Mouse (Mus musculus) embryo, embryonic 11 days (tissue): ENCODE measurements around the gene Ly86.

ENCODE experiments used
- DNase-seq: peaks from one replicate; pipeline ENCODE4 v3.0.0-alpha.2; 2015

The Ly86 gene

GRCm38 (mm10) chr13:37344909-37345772, at the start of gene Ly86:
Gene Ly86 (plus strand): TSS chr13:37345208.
- peak; percentile 8 for DNase-seq

DNA sequence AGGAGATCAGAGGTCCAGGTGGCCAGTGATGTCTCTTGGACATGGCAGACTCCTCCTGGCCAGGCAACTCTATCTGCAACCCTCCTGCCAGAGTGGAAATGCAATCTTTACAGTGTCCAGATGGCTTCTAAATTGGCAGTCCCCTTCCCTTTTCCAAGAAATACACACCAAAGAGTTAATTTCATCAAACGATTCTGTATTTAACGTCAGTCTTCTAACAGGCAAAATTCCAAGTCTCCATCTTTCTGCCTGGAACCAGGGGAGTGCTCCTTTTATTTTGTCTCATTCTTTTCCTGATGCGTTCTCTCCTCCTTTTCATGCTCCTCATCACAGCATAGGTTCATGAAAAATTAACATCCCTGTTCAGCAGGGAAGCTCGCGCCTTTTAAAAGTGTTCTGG, 47.1 kb upstream of the Ly86 start:
- no peak for DNase-seq

DNA sequence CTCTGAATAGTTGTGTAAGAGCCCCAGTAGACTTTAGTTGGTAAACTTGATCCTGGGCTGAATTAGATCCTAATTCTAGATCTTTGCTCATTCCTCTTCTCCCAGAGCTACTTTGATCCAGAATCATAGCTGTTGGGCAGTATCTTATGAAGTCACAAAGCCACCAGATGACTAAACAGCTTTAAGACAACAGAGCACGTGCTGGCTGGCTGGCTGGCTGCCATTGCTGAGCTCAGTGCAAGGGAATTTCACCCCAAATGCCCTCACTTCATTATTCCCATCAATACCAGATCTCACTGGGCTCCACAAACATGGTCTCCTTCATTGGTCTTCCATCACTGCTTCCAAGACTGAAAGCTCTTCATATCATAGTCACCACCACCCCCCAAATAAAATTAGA, 46.2 kb upstream of the Ly86 start:
- DNase-seq, result no peak

DNA sequence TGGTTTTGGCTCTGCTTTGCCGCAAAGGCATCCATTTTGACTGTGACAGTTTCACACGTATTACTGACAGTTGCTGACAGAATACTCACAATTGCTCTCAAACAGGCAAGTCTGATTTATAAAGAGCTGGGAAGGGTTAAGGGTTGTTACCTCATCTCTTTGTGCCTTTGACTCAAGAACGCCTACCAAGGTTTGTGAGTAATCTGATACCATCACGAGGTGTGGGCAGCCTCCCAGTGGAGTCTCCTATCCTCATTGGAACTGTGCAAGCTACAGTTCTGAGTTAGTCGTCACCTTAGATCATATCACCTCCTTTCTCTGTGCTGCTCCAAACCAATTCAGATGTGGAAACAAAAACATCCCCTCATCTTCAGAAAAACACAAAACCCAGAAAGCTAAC, 42.1 kb upstream of the Ly86 start:
- DNase-seq, result no peak

DNA sequence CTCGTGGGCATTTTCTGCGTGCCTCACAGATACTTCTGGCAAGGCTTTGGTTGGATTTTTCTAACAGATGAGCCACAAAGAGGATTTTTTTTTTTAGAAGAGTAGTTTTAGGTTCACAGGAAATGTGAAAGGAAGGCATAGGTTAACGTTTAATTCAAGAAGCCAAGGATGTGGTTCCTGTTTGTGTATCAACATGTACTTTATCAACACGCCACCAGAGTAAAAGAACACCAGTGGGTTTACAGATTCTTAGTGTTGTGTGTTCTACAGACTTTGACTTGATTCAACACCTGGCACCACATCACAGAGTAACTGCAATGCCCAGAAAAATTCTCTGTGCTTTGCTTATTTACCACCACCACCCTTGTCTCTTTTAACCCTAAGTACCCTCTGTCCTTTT, 37.0 kb upstream of the Ly86 start:
- no peak for DNase-seq

DNA sequence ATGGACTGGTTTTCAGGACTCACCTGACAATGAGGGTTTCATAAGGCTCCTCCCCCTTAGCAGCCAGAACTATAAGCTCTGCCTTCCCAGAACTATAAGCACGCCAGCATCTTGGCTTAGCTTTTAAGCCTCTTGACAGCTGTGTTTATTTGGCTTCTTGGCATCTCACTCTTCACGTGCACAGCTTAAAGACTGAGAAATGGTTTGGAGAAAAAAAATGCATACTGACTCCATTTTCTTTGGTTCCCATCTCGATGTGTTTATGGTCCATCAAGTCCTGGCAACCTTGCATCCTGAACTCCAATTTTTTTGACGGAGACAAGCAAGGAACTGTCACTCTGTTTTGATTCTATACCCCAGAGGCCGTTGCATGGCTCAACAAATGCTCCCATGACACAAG, 35.7 kb upstream of the Ly86 start:
- no peak for DNase-seq

DNA sequence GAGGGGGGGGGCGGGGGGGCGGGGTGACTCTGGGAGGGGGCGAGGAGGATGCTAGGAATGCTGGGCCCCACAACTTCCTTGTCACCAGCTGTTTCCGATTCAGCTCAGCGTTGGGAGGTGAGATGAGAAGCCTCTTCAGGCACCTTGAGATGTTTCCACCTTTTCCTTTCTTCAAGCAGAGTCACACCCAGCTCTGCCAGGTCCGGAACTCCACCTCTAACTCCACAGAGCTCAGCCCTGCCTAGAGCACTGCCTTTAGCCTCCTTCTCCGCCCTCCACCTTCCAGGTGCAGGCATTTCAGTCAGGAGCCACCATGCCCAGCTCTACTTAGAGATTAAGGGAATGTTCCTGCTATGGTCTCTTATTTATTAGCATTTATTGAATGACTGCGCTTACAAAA, 34.7 kb upstream of the Ly86 start:
- no peak for DNase-seq

DNA sequence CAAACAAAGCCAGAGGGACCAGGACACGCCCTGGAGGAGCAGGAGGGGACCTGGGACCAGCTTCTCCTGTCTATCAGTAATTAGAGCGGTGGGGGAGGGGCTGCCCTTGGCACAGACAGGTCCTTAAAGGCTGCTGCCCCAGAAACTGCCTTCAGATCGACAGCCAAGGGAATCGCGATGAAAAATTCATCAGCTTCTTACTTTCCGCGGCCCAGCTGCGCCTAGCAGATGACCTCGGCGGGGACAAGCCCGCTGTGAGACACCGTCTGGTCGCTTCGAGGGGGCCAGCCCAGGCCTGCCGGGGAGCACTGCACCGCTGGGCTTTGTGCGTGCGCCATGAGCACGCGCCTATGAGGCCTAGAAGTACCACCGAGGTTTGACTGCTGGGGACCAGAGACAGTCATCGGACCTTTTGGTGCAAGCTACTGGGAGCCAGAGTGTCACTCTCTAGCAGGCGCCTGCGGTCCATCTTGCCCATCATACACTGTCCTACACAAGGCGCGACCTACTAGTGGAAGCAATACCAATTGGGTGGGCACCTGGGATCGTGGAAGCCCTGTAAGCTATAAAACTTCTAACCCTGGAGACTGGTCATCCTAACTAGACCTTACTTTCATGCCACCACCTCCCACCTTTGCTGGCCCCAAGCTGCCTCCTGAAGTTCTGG, 33.3 kb upstream of the Ly86 start:
- DNase-seq, result peak; percentile 78

DNA sequence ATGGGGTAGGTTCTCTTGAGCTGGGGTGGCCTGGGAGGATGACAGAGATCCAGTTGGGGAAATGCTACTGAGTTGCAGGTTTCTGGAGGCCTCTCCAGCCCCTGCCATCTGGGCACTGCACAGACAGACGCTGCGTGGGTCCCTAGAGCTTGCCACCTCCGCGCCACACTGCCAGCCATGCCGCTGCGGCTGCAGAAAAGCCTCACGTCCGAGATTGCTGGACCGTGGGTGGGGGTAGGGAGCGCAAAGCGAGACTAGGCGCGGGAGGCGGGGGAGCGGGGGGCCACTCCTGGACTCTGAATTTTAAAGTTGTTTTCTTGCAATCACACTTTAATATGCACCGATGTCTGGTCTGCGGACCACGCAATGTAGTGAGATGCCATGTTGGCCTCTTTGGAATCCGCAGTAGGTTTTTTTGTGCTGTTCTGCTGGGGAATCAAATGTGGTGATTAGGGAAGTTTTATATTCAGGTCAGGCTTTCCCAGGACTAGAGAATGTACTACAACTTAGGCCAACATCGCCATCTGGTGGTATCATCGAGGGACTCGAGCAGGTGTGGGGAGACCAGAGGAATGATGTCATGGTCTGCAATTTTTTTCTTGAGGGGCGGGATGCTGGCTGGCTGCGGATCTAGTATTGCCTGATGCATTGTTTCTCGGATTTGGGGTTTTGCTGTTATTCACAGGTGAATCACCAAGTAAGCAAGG, 32.6 kb upstream of the Ly86 start:
- DNase-seq, result peak; percentile 94

DNA sequence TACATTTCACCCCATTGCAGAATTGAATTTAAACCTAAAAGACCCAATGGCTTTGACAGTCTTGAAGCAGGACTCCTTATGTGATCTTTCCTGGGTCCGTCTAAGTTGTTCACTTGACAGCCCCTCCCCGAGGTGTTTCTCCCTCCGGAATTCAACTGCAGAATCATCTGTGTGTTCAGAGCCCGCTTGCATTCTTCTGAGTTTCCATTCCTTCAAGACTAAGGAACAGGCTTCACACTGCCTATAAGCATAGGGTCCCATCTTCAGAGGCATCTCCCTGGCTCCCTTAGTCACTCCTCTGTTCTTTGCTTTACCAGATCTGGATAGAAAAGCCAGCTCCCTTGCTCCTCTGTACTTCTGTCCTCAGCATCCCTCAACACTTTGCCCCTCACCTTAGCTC, 32.1 kb upstream of the Ly86 start:
- DNase-seq, result no peak

DNA sequence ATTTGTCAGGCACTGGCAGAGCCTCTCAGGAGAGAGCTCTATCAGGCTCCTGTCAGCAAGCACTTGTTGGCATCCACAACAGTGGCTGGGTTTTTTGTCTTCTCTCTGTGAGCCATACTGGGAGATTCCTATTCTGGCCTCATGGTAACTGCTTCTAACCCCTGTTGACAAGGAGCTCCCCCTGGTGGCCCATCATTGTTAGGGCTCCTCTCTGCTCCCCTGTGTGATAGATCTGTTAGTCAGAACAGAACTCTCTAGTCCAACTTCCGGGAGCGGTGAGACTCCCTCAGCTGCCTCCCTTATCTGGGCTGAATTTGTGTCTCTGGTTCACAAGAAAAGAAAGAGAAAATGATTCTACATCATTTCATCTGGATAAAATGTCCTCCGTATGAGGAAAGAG, 19.5 kb upstream of the Ly86 start:
- DNase-seq, result peak; percentile 42

DNA sequence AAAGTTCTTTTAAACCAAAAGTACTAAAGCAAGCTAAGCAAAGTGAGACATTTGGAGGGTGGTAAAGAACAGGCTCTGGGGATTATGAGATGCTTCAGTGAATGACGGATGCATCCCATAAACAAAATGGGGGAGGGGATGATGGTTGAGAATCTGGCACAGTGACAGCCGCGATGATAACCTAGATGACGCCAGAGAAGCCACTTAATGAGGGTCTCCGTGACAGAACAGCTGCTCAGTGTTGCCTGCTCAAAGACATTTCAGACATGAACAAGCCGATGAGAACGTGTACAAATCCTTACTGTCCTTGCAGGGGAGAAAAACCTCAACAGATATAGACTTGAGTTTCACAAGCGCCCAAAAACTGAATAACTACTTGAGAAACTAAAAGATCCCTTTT, 15.3 kb upstream of the Ly86 start:
- no peak for DNase-seq

DNA sequence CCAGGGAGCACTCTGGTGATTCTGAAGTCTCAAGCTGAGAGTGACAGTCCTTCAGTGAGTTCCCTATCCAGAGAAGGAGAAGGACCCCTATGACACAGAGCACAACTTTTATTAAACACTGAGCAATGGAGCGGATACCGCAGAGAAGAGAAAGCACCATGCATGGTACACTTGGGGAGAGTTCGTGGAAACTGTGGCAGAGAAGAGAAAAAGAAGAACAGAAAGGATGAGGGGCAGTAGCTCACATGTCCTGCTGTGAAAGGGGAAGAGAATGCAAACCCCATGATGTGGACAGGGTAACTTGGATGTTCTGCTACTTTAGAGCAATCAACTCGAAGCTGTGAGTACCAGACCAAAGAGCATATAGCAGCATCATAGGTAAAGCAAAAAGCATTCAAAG, 14.0 kb upstream of the Ly86 start:
- DNase-seq, result no peak

DNA sequence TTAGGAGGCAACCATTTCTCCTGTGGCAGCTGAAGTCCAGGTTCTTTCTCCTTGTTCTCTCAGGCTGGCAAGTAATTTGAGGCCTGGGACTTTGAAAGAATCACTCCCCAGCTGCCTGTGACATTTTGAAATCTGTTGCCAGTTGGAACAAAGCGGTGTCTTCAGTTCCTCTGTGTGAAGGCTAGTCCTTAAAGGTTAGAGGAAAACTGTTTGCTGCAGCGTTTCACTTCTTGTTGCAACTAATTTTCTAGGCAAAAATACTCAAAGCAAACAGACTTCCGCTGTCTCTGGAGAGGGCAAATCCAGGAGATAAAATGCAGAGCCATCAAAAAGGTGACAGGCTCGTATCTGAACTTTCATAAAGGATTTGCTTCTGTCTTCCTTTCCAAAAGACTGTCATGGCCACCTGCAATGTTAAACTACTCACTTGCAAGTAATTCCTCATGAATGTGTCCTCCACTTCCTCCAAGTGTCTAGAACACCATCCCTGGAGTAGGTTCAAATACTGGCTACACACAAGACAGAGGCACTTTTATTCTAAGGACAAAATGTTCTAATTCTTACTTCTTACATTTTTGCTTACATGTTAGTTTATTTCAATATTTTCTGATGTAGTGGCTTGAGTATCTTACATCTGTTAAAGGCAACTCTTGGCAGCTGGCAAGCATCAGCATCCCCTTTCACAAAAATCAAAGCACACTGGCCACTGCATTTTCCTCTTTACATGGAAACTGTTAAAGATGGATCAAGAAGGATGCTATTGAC, 12.0 kb upstream of the Ly86 start:
- no peak for DNase-seq

DNA sequence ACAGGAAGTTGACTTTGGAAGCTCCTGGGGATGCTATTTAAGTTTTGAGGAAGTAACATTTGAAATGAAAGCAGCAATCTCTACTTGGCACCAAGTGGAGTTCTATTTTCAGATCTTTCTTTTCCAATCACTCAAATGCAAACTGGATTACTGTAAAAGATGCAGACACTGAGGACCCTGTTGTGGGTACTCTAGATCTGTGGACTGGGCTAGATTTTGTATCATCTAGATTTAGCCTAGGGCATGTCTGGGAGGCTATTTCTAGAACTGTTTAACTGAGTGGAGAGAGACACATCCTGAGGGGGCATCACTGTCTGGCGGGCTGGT, 11.5 kb upstream of the Ly86 start:
- DNase-seq, result no peak

DNA sequence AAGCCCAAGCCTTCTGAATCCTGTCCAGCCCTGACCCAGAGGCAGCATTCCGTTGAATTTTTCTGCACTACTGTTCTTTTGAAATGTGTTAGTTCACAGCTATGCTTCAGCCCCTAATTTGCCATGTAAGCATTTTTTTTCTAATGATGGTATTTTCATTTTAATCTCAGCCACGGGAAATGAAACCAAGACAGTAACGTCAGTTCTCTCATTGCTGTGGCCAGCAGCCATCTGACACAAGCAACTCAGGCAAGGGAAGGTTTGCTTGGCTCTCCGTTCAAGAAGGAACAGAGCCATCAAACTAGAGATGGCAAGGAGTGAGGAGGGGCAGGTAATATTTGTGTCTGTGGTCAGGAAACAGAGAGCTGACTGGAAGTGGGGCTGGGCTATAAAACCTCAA, 7.7 kb upstream of the Ly86 start:
- no peak for DNase-seq

- no peak for DNase-seq
Measured at GRCm38 (mm10) chr13:37337871-37338270, 7.1 kb upstream of the Ly86 start.

- DNase-seq, result no peak
Measured at GRCm38 (mm10) chr13:37342804-37343203, 2.2 kb upstream of the Ly86 start.

DNA sequence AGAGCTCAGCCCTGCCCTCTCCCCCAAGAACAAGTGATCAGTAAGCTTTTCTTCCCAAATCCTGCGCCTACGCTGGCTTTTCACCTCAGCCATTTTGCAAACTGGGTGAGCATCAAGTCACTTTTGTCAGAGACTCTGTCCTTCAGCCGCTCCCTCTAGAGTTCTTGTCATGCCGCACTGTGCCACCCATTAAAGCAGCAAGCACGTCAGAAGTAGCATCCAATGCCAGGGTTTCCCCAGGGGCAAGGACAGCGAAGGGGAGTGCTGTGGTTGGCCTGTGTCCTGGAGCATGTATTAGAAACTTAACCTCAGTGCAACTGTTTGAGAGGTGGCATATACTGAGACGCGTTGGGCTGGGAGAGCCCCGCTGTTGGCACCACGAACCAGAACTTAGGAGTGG, 815 bp downstream of the Ly86 start:
- DNase-seq, result no peak

DNA sequence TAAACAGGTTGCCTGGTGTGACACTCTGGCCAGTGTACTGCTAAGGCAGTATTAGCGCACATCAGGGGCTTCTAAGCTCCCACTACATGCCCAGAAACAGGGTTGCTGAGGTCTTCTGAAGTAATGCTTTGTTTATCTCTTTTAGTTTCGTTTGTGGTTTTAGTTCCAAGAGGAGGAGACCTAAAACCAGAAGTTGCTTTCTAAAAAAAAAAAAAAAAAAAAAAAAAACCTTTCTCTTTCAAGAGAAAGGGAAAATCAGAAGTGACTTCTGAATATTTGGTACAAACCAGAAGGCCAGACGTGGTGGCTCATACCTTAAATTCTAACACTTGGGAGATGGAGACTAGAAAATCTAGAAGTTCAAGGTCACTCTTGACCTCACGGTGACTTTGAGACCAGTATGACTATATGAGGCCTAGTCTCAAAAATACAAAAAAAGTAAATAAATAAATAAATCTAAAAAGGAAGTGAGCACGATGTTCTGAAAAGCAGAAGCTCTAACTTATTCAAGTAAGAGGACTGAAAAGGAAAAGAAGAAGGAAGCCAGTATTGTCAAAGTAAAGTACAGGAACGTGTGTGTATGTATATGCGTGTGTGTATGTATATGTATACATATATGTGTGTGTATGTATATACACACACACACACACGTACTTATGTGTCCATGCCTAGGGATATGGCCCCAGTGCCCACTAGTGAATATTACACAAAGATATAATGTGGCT, 3.0 kb downstream of the Ly86 start:
- no peak for DNase-seq

DNA sequence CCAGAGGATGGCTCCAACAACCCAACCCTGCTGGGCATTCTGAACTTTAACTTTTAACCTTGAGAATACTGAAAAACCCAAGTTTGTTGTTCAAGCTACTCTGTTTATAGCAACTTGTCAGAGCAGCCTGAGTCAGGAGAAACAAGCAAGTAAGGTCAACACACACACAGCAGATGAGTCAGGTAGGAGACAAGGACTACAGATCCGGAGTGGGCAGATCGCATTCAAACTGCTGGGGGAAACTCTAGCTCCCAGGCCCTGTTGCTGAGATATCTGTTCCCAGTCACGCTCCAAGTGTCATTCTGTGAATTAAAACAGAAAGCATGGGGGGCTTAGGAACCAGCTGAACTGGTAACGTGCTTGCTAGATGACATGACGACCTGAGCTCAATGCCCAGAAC, 4.0 kb downstream of the Ly86 start:
- DNase-seq, result no peak

DNA sequence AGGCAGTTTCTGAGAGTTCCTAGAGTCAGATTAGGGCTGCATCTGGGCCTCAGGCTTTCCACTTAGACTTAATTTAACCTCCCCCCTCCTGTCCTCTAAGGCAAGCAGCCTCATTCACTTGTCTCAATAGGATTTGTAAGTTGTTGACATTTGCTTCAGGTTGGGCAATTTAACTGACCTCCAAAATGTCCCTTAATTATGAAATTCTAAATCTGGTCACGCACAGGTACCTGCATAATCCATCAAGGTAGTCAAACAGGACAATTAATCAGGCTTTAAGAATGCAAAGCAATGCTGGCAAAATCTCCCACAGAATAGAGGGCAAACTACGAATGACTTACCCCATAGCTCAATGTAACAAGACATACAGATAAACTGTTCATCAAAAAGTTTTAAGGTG, 8.0 kb downstream of the Ly86 start:
- DNase-seq, result no peak

GRCm38 (mm10) chr13:37353868-37354267, 8.9 kb downstream of the Ly86 start:
- no peak for DNase-seq
